Mouse (Mus musculus): Measurements from ENCODE around the gene Satb2.

Satb2 gene

GRCm38 (mm10) chr1:56972950-56973592 is 5.4 kb downstream of the Satb2 start:
- DNase-seq (ENCODE audit: low spot score), result peak; percentile 96

GRCm38 (mm10) chr1:56972251-56972949 is 6.0 kb downstream of the Satb2 start:
- DNase-seq (ENCODE audit: low spot score), result peak; percentile 35

- DNase-seq (ENCODE audit: low spot score), result no peak
Measured at GRCm38 (mm10) chr1:56971942-56972250, 6.6 kb downstream of the Satb2 start.

- no peak for DNase-seq (ENCODE audit: low spot score)
Measured at GRCm38 (mm10) chr1:56971441-56971861, 7.0 kb downstream of the Satb2 start.

- no peak for DNase-seq (ENCODE audit: low spot score)
Measured at GRCm38 (mm10) chr1:56970740-56971141, 7.7 kb downstream of the Satb2 start.

- no peak for DNase-seq (ENCODE audit: low spot score)
Measured at GRCm38 (mm10) chr1:56969364-56970360, 8.8 kb downstream of the Satb2 start.

GRCm38 (mm10) chr1:56965879-56966579 is 12.4 kb downstream of the Satb2 start:
- DNase-seq (ENCODE audit: low spot score), result no peak

- no peak for DNase-seq (ENCODE audit: low spot score)
Measured at GRCm38 (mm10) chr1:56964493-56964892, 14.0 kb downstream of the Satb2 start.

GRCm38 (mm10) chr1:56963291-56963690 is 15.2 kb downstream of the Satb2 start:
- no peak for DNase-seq (ENCODE audit: low spot score)

- no peak for DNase-seq (ENCODE audit: low spot score)
Measured at GRCm38 (mm10) chr1:56958996-56959395, 19.5 kb downstream of the Satb2 start.

- DNase-seq (ENCODE audit: low spot score), result no peak
Measured at GRCm38 (mm10) chr1:56957942-56958341, 20.5 kb downstream of the Satb2 start.

- DNase-seq (ENCODE audit: low spot score), result no peak
Measured at GRCm38 (mm10) chr1:56956811-56957210, 21.6 kb downstream of the Satb2 start.

GRCm38 (mm10) chr1:56955739-56956085 is 22.7 kb downstream of the Satb2 start:
- no peak for DNase-seq (ENCODE audit: low spot score)

GRCm38 (mm10) chr1:56955055-56955738 is 23.3 kb downstream of the Satb2 start:
- no peak for DNase-seq (ENCODE audit: low spot score)

- no peak for DNase-seq (ENCODE audit: low spot score)
Measured at GRCm38 (mm10) chr1:56953538-56953937, 24.9 kb downstream of the Satb2 start.

- no peak for DNase-seq (ENCODE audit: low spot score)
Measured at GRCm38 (mm10) chr1:56951980-56952379, 26.5 kb downstream of the Satb2 start.

GRCm38 (mm10) chr1:56951525-56951924 is 26.9 kb downstream of the Satb2 start:
- DNase-seq (ENCODE audit: low spot score), result no peak

- no peak for DNase-seq (ENCODE audit: low spot score)
Measured at GRCm38 (mm10) chr1:56939432-56939831, 39.0 kb downstream of the Satb2 start.

- no peak for DNase-seq (ENCODE audit: low spot score)
Measured at GRCm38 (mm10) chr1:56938432-56938831, 40.0 kb downstream of the Satb2 start.

GRCm38 (mm10) chr1:56936554-56936953 is 41.9 kb downstream of the Satb2 start:
- DNase-seq (ENCODE audit: low spot score), result no peak

- DNase-seq (ENCODE audit: low spot score), result no peak
Measured at GRCm38 (mm10) chr1:56933821-56934220, 44.6 kb downstream of the Satb2 start.

GRCm38 (mm10) chr1:56930096-56930495 is 48.4 kb downstream of the Satb2 start:
- DNase-seq (ENCODE audit: low spot score), result no peak
